Mouse (Mus musculus): Measurements from ENCODE around the gene Alppl2. TPM values are rescaled to one million over a fixed set of nuclear protein-coding genes. Genes with fewer than 3 reads are reported as not detected.

Gene Alppl2
- total RNA-seq (2014; rRNA removed) (not detected in 2 replicates), polyA plus RNA-seq (2012; rRNA removed) (not detected in 2 replicates)

DNA sequence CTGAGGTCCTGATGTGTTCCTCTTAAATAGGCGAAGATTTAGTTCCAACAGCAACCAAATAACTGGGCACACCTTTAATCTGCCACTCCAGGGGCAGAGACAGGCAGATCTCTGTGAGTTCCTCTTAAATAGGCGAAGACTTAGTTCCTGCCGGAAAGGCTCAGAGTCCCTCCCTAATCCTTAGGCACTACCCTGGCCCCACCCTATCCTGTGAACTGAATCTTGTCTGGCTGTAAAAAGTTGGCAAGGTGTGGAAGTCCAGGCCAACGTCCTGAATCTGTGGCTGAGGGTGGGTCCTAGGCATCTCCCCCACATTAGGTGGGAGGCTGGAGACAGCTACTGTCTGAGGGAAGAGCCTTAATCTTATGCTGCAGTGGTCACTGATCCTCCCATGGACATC is at the start of gene Alppl2:
TSS of gene Alppl2 (minus strand) at position 101 of the 400 bp plus-strand sequence.
- H3K4me3 ChIP-seq (ENCODE audit: insufficient read depth, low read depth, low read length), result no peak within 1 kb of the TSS
- WGBS, result 84% methylated on average over 4 of the region's 4 CpGs

DNA sequence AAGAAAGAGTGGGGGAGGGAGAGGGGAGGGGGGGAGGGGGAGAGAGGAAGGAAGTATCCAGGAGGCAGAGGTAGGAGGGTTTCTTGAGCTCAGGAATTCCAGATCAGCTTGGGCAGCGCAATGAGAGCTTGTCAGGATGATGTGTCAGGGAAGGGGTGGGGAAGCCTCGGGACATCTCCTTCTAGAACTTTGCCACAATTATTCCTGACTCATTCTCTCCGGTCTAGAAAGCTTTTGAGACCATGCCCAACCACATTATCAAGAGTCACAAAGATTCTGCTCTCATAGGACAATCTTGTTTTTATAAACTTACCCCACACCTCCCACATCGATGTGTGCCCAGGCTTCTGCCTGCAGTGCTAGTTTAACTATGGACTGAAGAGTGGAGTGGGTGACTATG is 42.1 kb upstream of the Alppl2 start:
- no peak for DNase-seq (ENCODE audit: extremely low read depth, low read depth, low spot score)
- Histone ChIP-seq H3K27ac (replicated peaks; ENCODE audit: insufficient read depth, low read depth, low read length) (no peak overlapping the region), H3K4me3 (ENCODE audit: insufficient read depth, low read depth, low read length) (no peak overlapping the region), H3K36me3 (ENCODE audit: control insufficient read depth, insufficient read depth, low read length) (no peaks in the 10 kb centered on the region), H3K27me3 (ENCODE audit: control insufficient read depth, insufficient read depth, low read length) (peaks cover 8% of the 10 kb centered on the region; the same call in 1 of the 2 replicates), H3K79me2 (ENCODE audit: control insufficient read depth, insufficient read depth, low read length) (no peaks in the 10 kb centered on the region), H3K9ac (ENCODE audit: low read depth, low read length) (no peak overlapping the region), H3K4me1 (ENCODE audit: control insufficient read depth, insufficient read depth, low read length) (no peaks in the 10 kb centered on the region)
- whole genome bisulfite sequencing, result 77% methylated on average over 4 of the region's 4 CpGs
- TF ChIP-seq CTCF (IDR thresholded peaks at IDR 0.05; ENCODE audit: low read depth, low read length) (no peak), POLR2A (IDR thresholded peaks at IDR 0.05; ENCODE audit: extremely low read depth, insufficient read depth, low read length) (no peak)

More for the DNA sequence above, at the start of gene Alppl2:
- no peaks in the 10 kb centered on the region for H3K4me1 ChIP-seq (ENCODE audit: control insufficient read depth, insufficient read depth, low read length)
- DNase-seq (ENCODE audit: extremely low read depth, low read depth, low spot score), result no peak
- H3K79me2 ChIP-seq (ENCODE audit: control insufficient read depth, insufficient read depth, low read length), result no peaks in the 10 kb centered on the region
- H3K27me3 ChIP-seq (ENCODE audit: control insufficient read depth, insufficient read depth, low read length), result no peaks in the 10 kb centered on the region
- no peak within 1 kb of the TSS for H3K9ac ChIP-seq (ENCODE audit: low read depth, low read length)
- TF ChIP-seq POLR2A (IDR thresholded peaks at IDR 0.05; ENCODE audit: extremely low read depth, insufficient read depth, low read length) (no peak), CTCF (IDR thresholded peaks at IDR 0.05; ENCODE audit: low read depth, low read length) (no peak)
- no peak within 1 kb of the TSS for H3K27ac ChIP-seq (replicated peaks; ENCODE audit: insufficient read depth, low read depth, low read length)
- no peaks in the 10 kb centered on the region for H3K36me3 ChIP-seq (ENCODE audit: control insufficient read depth, insufficient read depth, low read length)

GRCm38 (mm10) chr1:87127206-87128030 is 37.7 kb upstream of the Alppl2 start:
- TF ChIP-seq CTCF (IDR thresholded peaks at IDR 0.05; ENCODE audit: low read depth, low read length) (no peak), POLR2A (IDR thresholded peaks at IDR 0.05; ENCODE audit: extremely low read depth, insufficient read depth, low read length) (no peak)
- Histone ChIP-seq H3K9ac (ENCODE audit: low read depth, low read length) (no peak overlapping the region), H3K4me3 (ENCODE audit: insufficient read depth, low read depth, low read length) (no peak overlapping the region), H3K36me3 (ENCODE audit: control insufficient read depth, insufficient read depth, low read length) (no peaks in the 10 kb centered on the region), H3K27ac (replicated peaks; ENCODE audit: insufficient read depth, low read depth, low read length) (no peak overlapping the region), H3K79me2 (ENCODE audit: control insufficient read depth, insufficient read depth, low read length) (no peaks in the 10 kb centered on the region), H3K27me3 (ENCODE audit: control insufficient read depth, insufficient read depth, low read length) (peaks cover 8% of the 10 kb centered on the region; the same call in 1 of the 2 replicates), H3K4me1 (ENCODE audit: control insufficient read depth, insufficient read depth, low read length) (no peaks in the 10 kb centered on the region)
- 14% methylated on average over 43 of the region's 43 CpGs for WGBS
- DNase-seq (ENCODE audit: extremely low read depth, low read depth, low spot score), result no peak

DNA sequence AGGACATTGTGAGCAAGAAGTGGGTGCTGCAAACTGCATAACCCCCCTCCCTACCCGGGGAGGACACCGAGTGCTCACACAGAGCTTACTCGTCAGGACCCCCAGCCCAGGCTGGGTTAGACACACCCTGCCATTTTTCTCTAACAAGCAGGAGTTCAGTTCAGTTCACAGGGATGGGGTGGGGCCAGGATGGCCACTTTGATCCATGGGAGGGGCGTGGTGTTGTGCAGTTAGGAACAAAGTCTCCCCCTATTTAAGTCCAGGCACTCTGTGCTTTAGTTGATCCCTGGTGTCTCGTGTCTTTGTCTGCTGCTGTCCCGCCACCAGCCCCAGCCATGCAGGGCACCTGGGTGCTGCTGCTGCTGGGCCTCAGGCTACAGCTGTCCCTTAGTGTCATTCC is 34.9 kb upstream of the Alppl2 start, which contains the start of gene Akp3:
TSS of gene Akp3 (plus strand) at position 301 of the 400 bp plus-strand sequence.
- Histone ChIP-seq H3K27me3 (ENCODE audit: control insufficient read depth, insufficient read depth, low read length) (peaks cover 8% of the 10 kb centered on the region; the same call in 1 of the 2 replicates), H3K4me3 (ENCODE audit: insufficient read depth, low read depth, low read length) (no peak within 1 kb of the TSS), H3K79me2 (ENCODE audit: control insufficient read depth, insufficient read depth, low read length) (no peaks in the 10 kb centered on the region), H3K9ac (ENCODE audit: low read depth, low read length) (no peak within 1 kb of the TSS), H3K4me1 (ENCODE audit: control insufficient read depth, insufficient read depth, low read length) (no peaks in the 10 kb centered on the region), H3K27ac (replicated peaks; ENCODE audit: insufficient read depth, low read depth, low read length) (no peak within 1 kb of the TSS), H3K36me3 (ENCODE audit: control insufficient read depth, insufficient read depth, low read length) (no peaks in the 10 kb centered on the region)
- WGBS, result 86% methylated on average over 6 of the region's 6 CpGs
- DNase-seq (ENCODE audit: extremely low read depth, low read depth, low spot score), result no peak
- TF ChIP-seq POLR2A (IDR thresholded peaks at IDR 0.05; ENCODE audit: extremely low read depth, insufficient read depth, low read length) (no peak), CTCF (IDR thresholded peaks at IDR 0.05; ENCODE audit: low read depth, low read length) (no peak)

DNA sequence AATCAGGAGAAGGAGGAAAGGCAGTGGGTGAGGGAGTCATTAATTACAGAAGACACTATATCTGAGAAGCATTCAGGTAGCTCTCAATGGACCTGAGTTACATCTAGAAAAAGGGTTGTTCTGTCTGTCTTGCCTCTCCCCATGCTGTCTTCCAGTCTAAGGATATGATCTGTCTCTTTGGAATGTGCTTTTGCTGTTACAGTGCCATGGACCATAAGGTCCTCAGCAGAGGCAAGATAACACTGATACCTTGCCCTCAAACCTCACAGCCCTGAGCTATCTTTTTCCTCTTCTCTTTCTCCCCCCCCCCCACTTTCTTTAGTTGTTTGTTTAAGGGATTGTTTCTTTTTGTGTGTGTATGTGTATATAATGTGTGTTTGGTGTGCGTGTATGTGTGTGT is 25.1 kb upstream of the Alppl2 start:
- WGBS, result 71% methylated on average over 1 of the region's 1 CpGs
- Histone ChIP-seq H3K27ac (replicated peaks; ENCODE audit: insufficient read depth, low read depth, low read length) (no peak overlapping the region), H3K27me3 (ENCODE audit: control insufficient read depth, insufficient read depth, low read length) (no peaks in the 10 kb centered on the region), H3K9ac (ENCODE audit: low read depth, low read length) (no peak overlapping the region), H3K36me3 (ENCODE audit: control insufficient read depth, insufficient read depth, low read length) (no peaks in the 10 kb centered on the region), H3K4me3 (ENCODE audit: insufficient read depth, low read depth, low read length) (no peak overlapping the region), H3K79me2 (ENCODE audit: control insufficient read depth, insufficient read depth, low read length) (no peaks in the 10 kb centered on the region), H3K4me1 (ENCODE audit: control insufficient read depth, insufficient read depth, low read length) (no peaks in the 10 kb centered on the region)
- TF ChIP-seq POLR2A (IDR thresholded peaks at IDR 0.05; ENCODE audit: extremely low read depth, insufficient read depth, low read length), result no peak
- TF ChIP-seq CTCF (IDR thresholded peaks at IDR 0.05; ENCODE audit: low read depth, low read length), result no peak
- no peak for DNase-seq (ENCODE audit: extremely low read depth, low read depth, low spot score)
